Mouse (Mus musculus) embryonic fibroblast, embryonic 13.5 days (primary cell): Measurements from ENCODE around the gene Apeh.

ENCODE experiments used
- CTCF ChIP-seq: IDR thresholded peaks from 2 replicates; pipeline ENCODE4 v1.5.1; 2011; ENCODE audit warnings: mild to moderate bottlenecking, control low read depth, low read length, moderate library complexity, borderline replicate concordance; ENCODE audit not compliant: insufficient read depth
- POLR2A ChIP-seq: IDR thresholded peaks from 2 replicates; pipeline ENCODE4 v1.6.1; 2011; ENCODE audit warnings: low read depth, mild to moderate bottlenecking, control low read depth, low read length, moderate library complexity

- no peak for TF ChIP-seq CTCF
- TF ChIP-seq POLR2A: no peak
Observed at GRCm38 (mm10) chr9:108063361-108063760, 31.0 kb downstream of the Apeh start.
